Mouse (Mus musculus) CH12.LX (cell line): ENCODE measurements around the gene Ndufc2. TPM values are rescaled to one million over a fixed set of nuclear protein-coding genes. Genes with fewer than 3 reads are reported as not detected.

Experiments used
- DNase-seq: peaks from one replicate; pipeline ENCODE4 v3.0.0-alpha.2; 2013; ENCODE audit errors: extremely low read depth
- H3K27ac ChIP-seq: 2 replicates; pipeline ENCODE4 v1.5.1; 2012; ENCODE audit warnings: low read depth, mild to moderate bottlenecking, control low read depth, moderate library complexity; ENCODE audit not compliant: insufficient read depth
- H3K27me3 ChIP-seq: replicated peaks from 2 replicates; pipeline ENCODE3; 2012; ENCODE audit warnings: inconsistent platforms
- H3K36me3 ChIP-seq, 2 experiments: replicated peaks in 1 of 2; 2 replicates each; pipeline versions ENCODE3 to v1.6.1; 2012; ENCODE audit warnings: inconsistent platforms in 1 of 2, low read length in 1 of 2, mild to moderate bottlenecking in 1 of 2, mixed read lengths in 1 of 2, moderate library complexity in 1 of 2; ENCODE audit not compliant: control insufficient read depth in 1 of 2, insufficient read depth in 1 of 2
- H3K4me1 ChIP-seq, 2 experiments: 2 replicates each; pipeline ENCODE4 v1.6.1; 2012; ENCODE audit warnings: inconsistent platforms in 1 of 2, moderate library complexity in 1 of 2; ENCODE audit not compliant: insufficient read depth in 2 of 2, control insufficient read depth in 1 of 2
- H3K4me2 ChIP-seq: 2 replicates; pipeline ENCODE4 v1.6.1; 2012; ENCODE audit warnings: low read depth, mild to moderate bottlenecking, control low read depth; ENCODE audit not compliant: poor library complexity, insufficient read depth, severe bottlenecking
- H3K4me3 ChIP-seq, 3 experiments: fragments of 150-350 bp in 1 of 3; sonication (generic) in 1 of 3; replicated peaks in 1 of 3; 2 replicates each; pipeline versions ENCODE3 to v1.5.1; 2011 to 2012; ENCODE audit warnings: low read depth in 2 of 3, low read length in 2 of 3, mild to moderate bottlenecking in 2 of 3, moderate library complexity in 2 of 3, control low read depth in 1 of 3, improper control_type of control experiment in 1 of 3, inconsistent platforms in 1 of 3, mixed read lengths in 1 of 3; ENCODE audit not compliant: poor library complexity in 1 of 3
- H3K79me2 ChIP-seq: replicated peaks from 2 replicates; pipeline ENCODE4 v1.6.1; 2012; ENCODE audit warnings: mild to moderate bottlenecking, moderate library complexity; ENCODE audit not compliant: control insufficient read depth, poor library complexity, insufficient read depth, severe bottlenecking; ENCODE audit errors: extremely low read depth
- H3K9ac ChIP-seq: 2 replicates; pipeline ENCODE4 v1.6.1; 2012; ENCODE audit warnings: low read depth, mild to moderate bottlenecking, control low read depth, moderate library complexity; ENCODE audit not compliant: insufficient read depth
- H3K9me3 ChIP-seq: replicated peaks from 2 replicates; pipeline ENCODE3; 2012; ENCODE audit warnings: low read length, inconsistent platforms, mixed read lengths
- BHLHE40 ChIP-seq: IDR thresholded peaks from 2 replicates; pipeline ENCODE4 v1.6.1; 2011; ENCODE audit warnings: mild to moderate bottlenecking, low read depth, low read length, improper control_type of control experiment
- CHD2 ChIP-seq: IDR thresholded peaks from 2 replicates; pipeline ENCODE4 v1.6.1; 2011; ENCODE audit warnings: low read length, improper control_type of control experiment
- E2F4 ChIP-seq: IDR thresholded peaks from 2 replicates; pipeline ENCODE4 v1.6.1; 2011; ENCODE audit warnings: low read depth, low read length, improper control_type of control experiment; ENCODE audit not compliant: insufficient replicate concordance
- EP300 ChIP-seq: IDR thresholded peaks from 2 replicates; pipeline ENCODE4 v1.6.1; 2011; ENCODE audit warnings: low read length, improper control_type of control experiment
- IRF4 ChIP-seq: IDR thresholded peaks from 2 replicates; pipeline ENCODE4 v1.6.1; 2014; ENCODE audit warnings: low read depth, mild to moderate bottlenecking, inconsistent platforms, low read length, improper control_type of control experiment
- MAX ChIP-seq: IDR thresholded peaks from 2 replicates; pipeline ENCODE4 v1.6.1; 2011; ENCODE audit warnings: low read length, improper control_type of control experiment
- MEF2A ChIP-seq: IDR thresholded peaks from 2 replicates; pipeline ENCODE4 v1.6.1; 2014; ENCODE audit warnings: low read depth, mild to moderate bottlenecking, inconsistent platforms, low read length, improper control_type of control experiment, borderline replicate concordance
- MXI1 ChIP-seq: IDR thresholded peaks from 2 replicates; pipeline ENCODE4 v1.6.1; 2011; ENCODE audit warnings: mild to moderate bottlenecking, low read depth, low read length, improper control_type of control experiment
- NELFE ChIP-seq: IDR thresholded peaks from 2 replicates; pipeline ENCODE4 v1.6.1; 2011; ENCODE audit warnings: low read depth, low read length, improper control_type of control experiment
- PAX5 ChIP-seq: IDR thresholded peaks from 2 replicates; pipeline ENCODE4 v1.6.1; 2012; ENCODE audit warnings: low read length, inconsistent platforms, mixed read lengths
- TBP ChIP-seq: conservative IDR thresholded peaks from 2 replicates; pipeline ENCODE4 v1.6.1; 2011; ENCODE audit warnings: low read depth, low read length, improper control_type of control experiment
- TCF12 ChIP-seq: IDR thresholded peaks from 2 replicates; pipeline ENCODE4 v1.6.1; 2014; ENCODE audit warnings: low read depth, mild to moderate bottlenecking, inconsistent platforms, low read length, improper control_type of control experiment
- UBTF ChIP-seq: IDR thresholded peaks from 2 replicates; pipeline ENCODE4 v1.6.1; 2012; ENCODE audit warnings: low read depth, mild to moderate bottlenecking, inconsistent platforms, low read length, improper control_type of control experiment, moderate library complexity
- ZKSCAN1 ChIP-seq: IDR thresholded peaks from 2 replicates; pipeline ENCODE4 v1.6.1; 2012; ENCODE audit warnings: low read depth, inconsistent platforms, low read length, improper control_type of control experiment, borderline replicate concordance
- ZMIZ1 ChIP-seq: IDR thresholded peaks from 2 replicates; pipeline ENCODE4 v1.6.1; 2012; ENCODE audit warnings: low read depth, mild to moderate bottlenecking, inconsistent platforms, low read length, improper control_type of control experiment
- ZNF384 ChIP-seq: IDR thresholded peaks from 2 replicates; pipeline ENCODE4 v1.6.1; 2012; ENCODE audit warnings: low read depth, low read length, improper control_type of control experiment, inconsistent platforms
- dilution Hi-C: fragments of 300-500 bp; cut with MboI; formaldehyde crosslinking; loops from 2 replicates; pipeline ENCODE4 v1.14.3; 2020; ENCODE audit warnings: low sequenced_read_pairs; ENCODE audit not compliant: extremely low pct_unique_long_range_greater_than_20kb, extremely low pct_ligation_motif_present
- in situ Hi-C: fragments of 300-500 bp; cut with MboI; formaldehyde crosslinking; loops from 3 replicates; pipeline ENCODE4 v1.14.3; 2019; ENCODE audit warnings: low sequenced_read_pairs, low pct_ligation_motif_present, low pct_unique_long_range_greater_than_20kb, mixed read lengths
- polyA plus RNA-seq: library from polyadenylated mRNA; unstranded; fragments of >175 nt; gene quantifications from 2 replicates; pipeline ENCODE4 v1.2.1, GENCODE M21; 2012; ENCODE audit warnings: low read depth; ENCODE audit not compliant: insufficient read length
- total RNA-seq, 2 experiments: library from RNA; depleted of rRNA; stranded (reverse); fragments of 300-350 nt in 1 of 2; fragments of >200 nt in 1 of 2; gene quantifications; 2 replicates each; pipeline ENCODE4 v1.2.3; 2012 to 2014

Ndufc2 gene
- total and polyA plus RNA-seq, 3 experiments: 217 to 352 (median 352) TPM

DNA sequence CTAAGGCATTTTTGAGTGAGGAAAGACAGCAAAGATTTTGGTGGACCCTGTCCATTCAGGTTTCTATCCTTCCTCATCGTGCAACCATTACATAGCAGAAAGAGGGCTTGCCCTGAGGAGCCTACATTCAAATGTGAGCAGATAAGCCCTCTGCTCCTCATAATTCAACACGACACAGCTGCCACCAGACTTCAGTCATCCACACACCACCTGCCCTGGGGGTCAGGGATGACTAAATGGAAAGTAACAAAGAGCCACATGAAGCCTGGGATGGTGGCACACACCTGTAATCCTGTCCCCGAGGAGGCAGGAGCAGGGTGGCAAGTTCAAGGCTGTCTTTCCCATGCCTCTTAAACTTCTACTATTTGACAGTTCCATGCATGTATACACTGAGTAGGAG lies 42.0 kb upstream of the Ndufc2 start:
- Histone ChIP-seq H3K79me2 (no peaks in the 10 kb centered on the region), H3K9ac (no peak overlapping the region), H3K4me1 (peaks cover 18 to 50% of the 10 kb centered on the region in 2 experiments), H3K27ac (no peak overlapping the region), H3K9me3 (no peaks in the 10 kb centered on the region), H3K27me3 (no peaks in the 10 kb centered on the region), H3K4me2 (no peak overlapping the region), H3K4me3 (no peak overlapping the region), H3K36me3 (no peaks in the 10 kb centered on the region)
- in situ Hi-C loops: no loop called here
- dilution Hi-C loops: no loop called here
- no peak for DNase-seq
- TF ChIP-seq BHLHE40 (no peak), TCF12 (no peak), ZKSCAN1 (no peak), ZMIZ1 (no peak), UBTF (no peak)

DNA sequence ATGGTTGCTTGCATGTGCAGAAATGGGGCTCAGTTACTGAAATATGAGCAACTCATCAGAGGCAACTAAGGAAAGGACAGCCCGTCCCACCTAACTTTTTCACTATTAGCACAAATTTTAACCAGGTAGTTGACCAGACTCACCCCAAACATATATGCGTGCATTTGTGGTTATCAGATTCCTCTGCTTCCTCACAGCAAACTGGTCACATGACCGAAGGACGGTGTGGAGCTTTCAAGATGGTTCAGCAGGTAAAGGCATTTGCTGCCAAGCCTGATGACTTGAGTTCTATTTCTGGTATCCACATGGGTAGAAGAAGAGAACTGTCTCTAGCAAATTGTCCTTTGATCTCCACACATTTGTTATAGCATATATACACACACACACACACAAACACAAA lies 41.5 kb upstream of the Ndufc2 start:
- peaks cover 18 to 49% of the 10 kb centered on the region in 2 experiments for H3K4me1 ChIP-seq
- H3K36me3 ChIP-seq: no peaks in the 10 kb centered on the region
- dilution Hi-C loops (no loop called here), in situ Hi-C loops (no loop called here)
- no peaks in the 10 kb centered on the region for H3K79me2 ChIP-seq
- no peak overlapping the region for H3K4me2 ChIP-seq
- no peaks in the 10 kb centered on the region for H3K9me3 ChIP-seq
- H3K27ac ChIP-seq: no peak overlapping the region
- no peaks in the 10 kb centered on the region for H3K27me3 ChIP-seq
- no peak for TF ChIP-seq IRF4
- no peak for TF ChIP-seq MEF2A
- no peak for TF ChIP-seq NELFE
- TF ChIP-seq TBP: no peak
- TF ChIP-seq CHD2: no peak
- TF ChIP-seq EP300: no peak
- TF ChIP-seq E2F4: no peak
- no peak for TF ChIP-seq PAX5
- TF ChIP-seq MXI1: no peak
- no peak for TF ChIP-seq MAX
- H3K9ac ChIP-seq: no peak overlapping the region
- DNase-seq: no peak
- no peak overlapping the region for H3K4me3 ChIP-seq

DNA sequence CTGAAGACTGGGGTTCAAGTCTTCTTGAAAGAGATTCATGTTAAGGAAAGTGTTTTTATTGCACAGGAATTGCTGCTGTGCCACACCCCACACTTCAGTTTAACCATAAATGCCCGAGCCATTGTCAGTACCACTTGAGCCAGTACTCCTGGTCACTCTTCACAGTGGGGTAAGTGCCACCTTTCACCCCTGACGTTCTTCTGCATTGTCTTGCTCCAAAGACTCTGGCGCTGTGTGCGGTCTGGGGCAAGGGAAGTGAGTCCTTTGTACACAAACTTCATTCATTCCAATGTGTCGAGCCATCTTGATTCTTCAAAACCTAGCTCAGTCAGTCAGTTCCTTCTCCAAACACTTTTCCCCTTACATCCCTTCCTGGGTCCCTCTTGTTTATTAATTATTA lies 39.6 kb upstream of the Ndufc2 start:
- H3K27me3 ChIP-seq: no peaks in the 10 kb centered on the region
- peaks cover 8 to 31% of the 10 kb centered on the region in 2 experiments for H3K4me1 ChIP-seq
- no peak overlapping the region for H3K9ac ChIP-seq
- H3K9me3 ChIP-seq: no peaks in the 10 kb centered on the region
- no peak overlapping the region for H3K27ac ChIP-seq
- no peaks in the 10 kb centered on the region for H3K79me2 ChIP-seq
- no peaks in the 10 kb centered on the region for H3K36me3 ChIP-seq
- in situ Hi-C loops (no loop called here), dilution Hi-C loops (no loop called here)
- DNase-seq: no peak
- no peak overlapping the region for H3K4me3 ChIP-seq
- no peak overlapping the region for H3K4me2 ChIP-seq
- TF ChIP-seq EP300: no peak
- no peak for TF ChIP-seq ZNF384
- no peak for TF ChIP-seq MEF2A
- no peak for TF ChIP-seq E2F4
